Mouse (Mus musculus) embryonic facial prominence, embryonic 13.5 days (tissue): ENCODE results near the gene Vill. TPM values are rescaled to one million over a fixed set of nuclear protein-coding genes. Genes with fewer than 3 reads are reported as not detected.
A peak's percentile ranks its signal among the peaks of the same experiment; 100 is the strongest.

Experiments
- ATAC-seq: fragments of 200-750 bp; cut with Nextera tagmentation; 2 replicates; pipeline ENCODE4 v1.8.0; 2017; ENCODE audit warnings: low read depth; ENCODE audit not compliant: insufficient number of reproducible peaks, insufficient read depth, low FRiP score, low TSS enrichment
- H3K27ac ChIP-seq: fragments of 300-500 bp; sonication (generic); 2 replicates; pipeline ENCODE4 v1.5.1; 2015; ENCODE audit warnings: moderate library complexity, mild to moderate bottlenecking, inconsistent platforms
- H3K27me3 ChIP-seq: fragments of 300-500 bp; sonication (generic); 2 replicates; pipeline ENCODE4 v1.6.1; 2015; ENCODE audit warnings: mild to moderate bottlenecking, inconsistent platforms
- H3K36me3 ChIP-seq: fragments of 300-500 bp; sonication (generic); 2 replicates; pipeline ENCODE4 v1.6.1; 2015; ENCODE audit warnings: mild to moderate bottlenecking, inconsistent platforms
- H3K4me1 ChIP-seq: fragments of 300-500 bp; sonication (generic); 2 replicates; pipeline ENCODE4 v1.6.1; 2015; ENCODE audit warnings: inconsistent platforms
- H3K4me2 ChIP-seq: fragments of 300-500 bp; sonication (generic); 2 replicates; pipeline ENCODE4 v1.6.1; 2015; ENCODE audit warnings: moderate library complexity, mild to moderate bottlenecking, inconsistent platforms
- H3K4me3 ChIP-seq: fragments of 300-500 bp; sonication (generic); 2 replicates; pipeline ENCODE4 v1.5.1; 2015; ENCODE audit warnings: mild to moderate bottlenecking, inconsistent platforms
- H3K9ac ChIP-seq: fragments of 300-500 bp; sonication (generic); 2 replicates; pipeline ENCODE4 v1.6.1; 2015; ENCODE audit warnings: mild to moderate bottlenecking, inconsistent platforms
- H3K9me3 ChIP-seq: fragments of 300-500 bp; sonication (generic); 2 replicates; pipeline ENCODE4 v1.6.1; 2016; ENCODE audit warnings: inconsistent platforms
- WGBS: fragments of 180-500 bp; shearing (Covaris S2); methylation state at CpG from one replicate; pipeline ENCODE4 v1.1.7; 2015; ENCODE audit warnings: mixed read lengths; 5-methylcytosine and 5-hydroxymethylcytosine counted together
- polyA plus RNA-seq: library from polyadenylated mRNA; unstranded; fragments of >200 nt; fragmentation: Nextera tagmentation; extraction: Ambion mirVana; gene quantifications from 2 replicates; pipeline ENCODE4 v1.2.1, GENCODE M21; 2015

Vill gene
- polyA plus RNA-seq, 1 experiment from 2014 or later, result 21.4 TPM

DNA sequence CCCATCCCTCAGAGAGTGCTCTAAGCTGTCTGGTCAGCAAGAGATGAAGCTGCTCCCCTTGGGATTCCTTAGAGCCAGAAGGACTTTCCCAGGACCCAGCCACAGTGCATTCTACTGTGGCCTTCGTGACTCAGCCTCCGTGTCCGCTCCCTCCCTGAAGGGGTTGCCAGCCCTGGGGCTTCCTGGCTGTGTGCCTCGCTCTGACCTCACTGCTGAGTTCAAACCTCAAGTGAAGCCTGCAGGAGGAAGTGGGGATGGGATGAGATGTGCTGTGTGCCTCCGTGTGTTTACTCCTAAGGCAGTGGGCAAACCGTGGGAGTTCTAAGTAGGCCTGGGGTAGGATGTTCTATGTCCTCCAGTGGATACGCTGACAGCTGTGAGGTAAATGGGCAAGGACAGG lies 16.7 kb upstream of the Vill start:
- Histone ChIP-seq H3K36me3 (peaks cover 60% of the 10 kb centered on the region), H3K4me2 (no peak overlapping the region), H3K9ac (no peak overlapping the region), H3K4me3 (no peak overlapping the region), H3K9me3 (no peaks in the 10 kb centered on the region), H3K27ac (0 out of 2 replicates have a peak overlapping the region, but pooled peaks have one; percentile 1), H3K27me3 (no peaks in the 10 kb centered on the region), H3K4me1 (peaks cover 67% of the 10 kb centered on the region)
- WGBS, result 71% methylated on average over 7 of the region's 7 CpGs
- ATAC-seq, result no peak

DNA sequence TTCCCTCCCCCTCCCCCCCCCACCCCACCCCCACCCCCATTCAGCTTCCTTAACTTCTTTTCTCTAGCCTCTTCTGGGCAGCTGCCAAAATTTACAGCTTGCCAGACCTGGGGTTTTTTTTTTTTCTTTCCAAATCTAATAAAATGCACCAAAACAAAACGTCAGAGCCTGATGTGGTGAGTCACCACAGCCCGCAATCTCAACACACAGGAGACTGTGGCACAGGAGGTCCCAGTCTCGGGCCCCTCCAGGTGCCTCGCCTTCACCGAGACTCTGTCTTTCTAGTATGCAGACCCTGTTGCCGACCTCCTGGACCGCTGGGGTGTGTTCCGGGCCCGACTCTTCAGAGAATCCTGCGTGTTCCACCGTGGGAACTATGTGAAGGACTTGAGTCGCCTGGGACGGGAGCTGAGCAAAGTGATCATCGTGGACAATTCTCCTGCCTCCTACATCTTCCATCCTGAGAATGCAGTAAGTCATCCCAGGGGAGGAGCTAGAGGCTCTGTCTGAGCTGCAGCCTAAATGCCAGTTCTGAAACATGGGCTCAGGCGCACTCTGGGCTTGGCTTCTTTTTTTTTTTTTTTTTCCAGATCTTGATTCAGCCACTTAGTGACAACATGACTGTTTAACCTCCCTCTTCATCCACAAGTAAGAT lies 15.4 kb upstream of the Vill start:
- Histone ChIP-seq H3K4me3 (no peak overlapping the region), H3K27ac (peak overlapping the region; percentile 68), H3K36me3 (peaks cover 62% of the 10 kb centered on the region), H3K27me3 (no peaks in the 10 kb centered on the region), H3K4me2 (no peak overlapping the region), H3K9ac (no peak overlapping the region), H3K4me1 (peaks cover 56% of the 10 kb centered on the region), H3K9me3 (no peaks in the 10 kb centered on the region)
- ATAC-seq, result no peak
- whole genome bisulfite sequencing, result 67% methylated on average over 15 of the region's 15 CpGs

DNA sequence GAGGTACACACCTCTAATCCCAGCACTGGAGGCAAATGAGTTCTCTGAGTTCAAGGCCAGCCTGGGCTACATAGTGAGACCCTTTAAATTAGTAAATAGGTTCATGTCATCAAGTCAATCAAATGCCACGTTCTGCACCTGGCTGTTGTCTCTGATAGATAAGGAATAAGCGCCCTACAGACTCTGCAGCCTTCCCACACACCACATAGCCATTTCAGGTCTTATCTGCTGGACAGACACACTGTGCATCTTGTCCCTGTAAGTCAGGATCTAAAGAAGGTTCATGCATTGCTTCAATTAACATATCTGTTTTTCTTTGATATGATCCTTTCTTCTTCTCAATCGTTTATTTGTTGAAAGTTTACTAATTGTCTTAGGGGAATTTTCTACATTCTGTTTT lies 14.0 kb upstream of the Vill start:
- 88% methylated on average over 3 of the region's 3 CpGs for WGBS
- Histone ChIP-seq H3K27me3 (no peaks in the 10 kb centered on the region), H3K9ac (no peak overlapping the region), H3K36me3 (peaks cover 67% of the 10 kb centered on the region), H3K4me3 (no peak overlapping the region), H3K4me2 (no peak overlapping the region), H3K4me1 (peaks cover 42% of the 10 kb centered on the region), H3K27ac (no peak overlapping the region), H3K9me3 (no peaks in the 10 kb centered on the region)
- ATAC-seq, result no peak

- no peak for ATAC-seq
- peaks cover 58% of the 10 kb centered on the region for H3K36me3 ChIP-seq
- WGBS, result 92% methylated on average over 15 of the region's 15 CpGs
- no peak overlapping the region for H3K9ac ChIP-seq
- no peaks in the 10 kb centered on the region for H3K9me3 ChIP-seq
- no peak overlapping the region for H3K27ac ChIP-seq
- no peak overlapping the region for H3K4me2 ChIP-seq
- H3K4me3 ChIP-seq, result no peak overlapping the region
- no peaks in the 10 kb centered on the region for H3K27me3 ChIP-seq
- peaks cover 29% of the 10 kb centered on the region for H3K4me1 ChIP-seq
Observed at GRCm38 (mm10) chr9:119040101-119040775, 12.3 kb upstream of the Vill start.

GRCm38 (mm10) chr9:119048182-119048903 lies 4.2 kb upstream of the Vill start:
- Histone ChIP-seq H3K4me2 (no peak overlapping the region), H3K27ac (no peak overlapping the region), H3K4me1 (peaks cover 27% of the 10 kb centered on the region), H3K36me3 (no peaks in the 10 kb centered on the region), H3K27me3 (no peaks in the 10 kb centered on the region), H3K9ac (no peak overlapping the region), H3K9me3 (no peaks in the 10 kb centered on the region), H3K4me3 (no peak overlapping the region)
- no peak for ATAC-seq
- whole genome bisulfite sequencing, result 71% methylated on average over 11 of the region's 11 CpGs

DNA sequence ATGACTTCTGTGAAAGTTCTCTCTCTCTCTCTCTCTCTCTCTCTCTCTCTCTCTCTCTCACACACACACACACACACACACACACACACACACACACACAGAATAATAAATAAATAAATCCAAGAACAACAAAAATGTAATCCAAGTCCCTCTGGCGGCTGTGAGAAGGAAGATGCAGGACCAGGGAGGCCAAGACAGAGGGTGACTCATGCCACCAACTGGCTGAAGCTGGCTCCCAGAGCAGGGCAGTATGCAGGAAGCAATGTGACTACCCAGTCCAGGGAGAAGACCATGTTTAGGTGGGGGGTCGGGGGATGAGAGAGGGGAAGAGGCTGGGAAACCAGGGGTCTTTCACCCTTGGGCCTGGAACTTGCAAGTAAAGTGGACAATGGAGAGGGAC lies 1.4 kb upstream of the Vill start:
- Histone ChIP-seq H3K36me3 (no peaks in the 10 kb centered on the region), H3K9me3 (no peaks in the 10 kb centered on the region), H3K4me3 (no peak overlapping the region), H3K9ac (no peak overlapping the region), H3K27me3 (no peaks in the 10 kb centered on the region), H3K4me1 (peaks cover 34% of the 10 kb centered on the region), H3K27ac (no peak overlapping the region), H3K4me2 (no peak overlapping the region)
- 71% methylated on average over 2 of the region's 2 CpGs for WGBS
- no peak for ATAC-seq

DNA sequence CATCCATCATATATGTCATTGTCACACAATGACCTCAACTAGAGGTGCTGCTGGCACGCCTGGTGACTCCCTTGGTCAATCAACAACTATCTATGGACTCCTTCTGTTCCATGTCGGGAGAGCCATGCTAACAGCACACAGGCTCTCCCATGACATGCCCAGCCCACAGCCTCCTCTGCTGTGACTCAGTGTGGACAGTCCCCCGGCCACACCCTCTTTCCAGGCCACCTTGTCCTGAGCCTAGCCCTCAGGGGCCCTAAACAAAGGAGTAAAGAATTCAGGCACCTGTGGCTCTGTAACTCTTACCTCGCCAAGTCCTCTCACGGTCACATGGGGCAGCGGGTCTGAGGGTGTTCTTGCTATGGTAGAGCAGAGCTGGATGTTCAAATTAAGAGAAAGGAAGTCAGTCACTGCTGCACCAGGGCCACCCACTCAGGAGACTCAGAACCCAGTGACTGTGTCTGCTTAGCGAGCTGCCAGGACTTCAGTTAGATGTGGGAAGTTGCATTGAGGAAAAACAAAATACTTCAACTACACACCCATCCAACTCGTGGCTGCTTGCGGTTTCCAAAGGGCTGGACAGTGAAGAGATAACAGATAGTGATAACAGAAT lies 1.5 kb downstream of the Vill start:
- Histone ChIP-seq H3K9ac (no peak overlapping the region), H3K27me3 (no peaks in the 10 kb centered on the region), H3K9me3 (no peaks in the 10 kb centered on the region), H3K36me3 (no peaks in the 10 kb centered on the region), H3K27ac (no peak overlapping the region), H3K4me2 (peak overlapping the region; percentile 73; the same call in 1 of the 2 replicates), H3K4me1 (peaks cover 32% of the 10 kb centered on the region), H3K4me3 (no peak overlapping the region)
- 77% methylated on average over 9 of the region's 9 CpGs for WGBS
- ATAC-seq, result no peak

DNA sequence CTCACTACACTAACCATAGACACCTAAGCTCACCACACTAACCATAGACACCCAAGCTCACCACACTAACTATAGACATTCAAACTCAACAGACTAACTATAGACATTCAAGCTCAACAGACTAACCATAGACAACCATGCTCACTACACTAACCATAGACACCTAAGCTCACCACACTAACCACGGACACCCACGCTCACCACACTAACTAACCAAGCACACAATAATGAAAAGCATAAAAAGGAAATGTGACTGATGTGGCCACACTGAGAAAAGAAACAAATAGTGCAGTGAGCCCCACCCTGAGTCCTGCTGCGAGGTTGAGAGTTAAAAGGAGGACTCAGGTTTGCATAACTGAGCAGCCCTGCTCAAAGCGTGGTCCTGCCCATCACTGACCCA lies 2.8 kb downstream of the Vill start:
- peaks cover 32% of the 10 kb centered on the region for H3K4me1 ChIP-seq
- ATAC-seq, result no peak
- no peaks in the 10 kb centered on the region for H3K27me3 ChIP-seq
- H3K4me2 ChIP-seq, result no peak overlapping the region
- no peak overlapping the region for H3K9ac ChIP-seq
- no peaks in the 10 kb centered on the region for H3K9me3 ChIP-seq
- no peak overlapping the region for H3K27ac ChIP-seq
- H3K4me3 ChIP-seq, result no peak overlapping the region
- WGBS, result 90% methylated on average over 4 of the region's 4 CpGs
- H3K36me3 ChIP-seq, result no peaks in the 10 kb centered on the region

- H3K4me1 ChIP-seq, result peaks cover 22% of the 10 kb centered on the region
- no peaks in the 10 kb centered on the region for H3K27me3 ChIP-seq
- no peak overlapping the region for H3K4me3 ChIP-seq
- no peak for ATAC-seq
- no peaks in the 10 kb centered on the region for H3K9me3 ChIP-seq
- 76% methylated on average over 7 of the region's 7 CpGs for WGBS
- no peaks in the 10 kb centered on the region for H3K36me3 ChIP-seq
- H3K27ac ChIP-seq, result no peak overlapping the region
- 0 out of 2 replicates have a peak overlapping the region, but pooled peaks have one; percentile 0 for H3K9ac ChIP-seq
- H3K4me2 ChIP-seq, result no peak overlapping the region
Observed at GRCm38 (mm10) chr9:119058245-119058644, 5.7 kb downstream of the Vill start.

DNA sequence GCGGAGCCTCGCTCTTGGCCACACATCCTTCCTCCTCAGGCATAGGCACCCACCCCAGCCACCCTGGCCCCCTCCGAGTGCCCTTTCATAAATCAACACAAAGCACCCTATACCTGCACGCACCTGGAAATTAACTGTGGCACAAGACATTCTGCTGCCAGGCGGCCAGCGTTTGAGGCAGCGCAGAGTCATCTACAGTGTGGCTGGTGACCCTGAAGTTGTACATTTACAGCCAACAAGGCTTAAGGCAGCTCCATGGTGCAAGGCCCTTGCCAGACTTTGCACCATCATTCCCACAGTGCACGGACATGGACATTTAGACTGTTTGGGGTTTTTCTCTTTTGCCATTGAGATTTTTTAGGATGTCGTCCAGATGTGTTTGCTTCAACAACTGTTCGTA lies 8.1 kb downstream of the Vill start:
- no peaks in the 10 kb centered on the region for H3K36me3 ChIP-seq
- no peak overlapping the region for H3K4me2 ChIP-seq
- no peak overlapping the region for H3K4me3 ChIP-seq
- H3K27ac ChIP-seq, result no peak overlapping the region
- H3K27me3 ChIP-seq, result no peaks in the 10 kb centered on the region
- 86% methylated on average over 10 of the region's 10 CpGs for WGBS
- peaks cover 19% of the 10 kb centered on the region; the same call in 1 of the 2 replicates for H3K4me1 ChIP-seq
- no peak for ATAC-seq
- no peaks in the 10 kb centered on the region for H3K9me3 ChIP-seq
- H3K9ac ChIP-seq, result no peak overlapping the region

DNA sequence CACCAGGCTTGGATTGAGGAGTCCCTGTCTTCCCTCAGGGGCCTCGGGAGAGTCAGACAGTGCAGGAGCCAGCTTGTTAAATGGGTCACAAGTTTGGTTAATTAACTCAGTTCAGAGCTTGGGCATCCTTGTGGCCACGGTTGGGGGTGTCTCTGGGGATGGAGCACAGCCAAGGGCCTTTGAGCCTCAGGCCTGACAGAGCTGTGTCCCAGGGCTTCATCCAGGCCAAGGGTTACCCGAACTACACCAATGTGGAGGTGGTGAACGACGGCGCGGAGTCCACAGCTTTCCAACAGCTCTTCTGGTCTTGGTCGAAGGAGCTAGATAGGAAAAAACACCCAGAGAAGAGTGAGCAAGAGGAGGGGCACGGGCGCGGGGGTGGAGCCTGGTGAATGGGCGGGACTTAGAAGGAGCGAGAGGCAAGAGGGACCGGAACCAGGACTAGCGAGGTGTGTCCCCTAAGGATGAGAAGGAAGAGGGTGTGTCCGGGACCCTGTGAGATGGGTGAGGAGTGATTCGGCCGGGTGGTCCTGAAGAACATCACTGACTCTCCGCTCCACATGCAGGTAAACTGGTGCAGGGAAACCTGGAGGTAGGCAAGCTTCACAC lies 10.6 kb downstream of the Vill start:
- no peak for ATAC-seq
- peaks cover 29% of the 10 kb centered on the region for H3K4me1 ChIP-seq
- H3K27me3 ChIP-seq, result no peaks in the 10 kb centered on the region
- no peaks in the 10 kb centered on the region for H3K9me3 ChIP-seq
- WGBS, result 30% methylated on average over 19 of the region's 19 CpGs
- H3K4me3 ChIP-seq, result no peak overlapping the region
- no peaks in the 10 kb centered on the region for H3K36me3 ChIP-seq
- H3K4me2 ChIP-seq, result no peak overlapping the region
- H3K9ac ChIP-seq, result no peak overlapping the region
- no peak overlapping the region for H3K27ac ChIP-seq
